Mouse (Mus musculus): ENCODE data around the gene Eif5.
"Not testable (repeated sequence)": the region's sequence is repeated elsewhere in the genome, so short reads cannot be mapped to it uniquely, and the experiment has no call there.

Eif5 gene

GRCm38 (mm10) chr12:111524883-111525282 is 12.9 kb upstream of the Eif5 start:
- in situ Hi-C loops (cut with MboI): no loop called here

GRCm38 (mm10) chr12:111527643-111528281 is 10.1 kb upstream of the Eif5 start:
- in situ Hi-C loops (cut with MboI): no loop called here

GRCm38 (mm10) chr12:111529192-111529591 is 8.6 kb upstream of the Eif5 start:
- in situ Hi-C loops (cut with MboI): no loop called here

- in situ Hi-C loops (cut with MboI): no loop called here
Observed at GRCm38 (mm10) chr12:111533096-111533794, 4.6 kb upstream of the Eif5 start.

GRCm38 (mm10) chr12:111535281-111535680 is 2.5 kb upstream of the Eif5 start:
- in situ Hi-C loops (cut with MboI): no loop called here

GRCm38 (mm10) chr12:111535762-111536161 is 2.1 kb upstream of the Eif5 start:
- in situ Hi-C loops (cut with MboI): no loop called here

GRCm38 (mm10) chr12:111536746-111537145 is 1.1 kb upstream of the Eif5 start:
- in situ Hi-C loops (cut with MboI): no loop called here

- in situ Hi-C loops (cut with MboI): no loop called here
Observed at GRCm38 (mm10) chr12:111537341-111537740, 475 bp upstream of the Eif5 start.

- in situ Hi-C loops (cut with MboI): no loop called here
Observed at GRCm38 (mm10) chr12:111538292-111539040, 650 bp downstream of the Eif5 start.

- in situ Hi-C loops (cut with MboI): no loop called here
Observed at GRCm38 (mm10) chr12:111539041-111539345, 1.2 kb downstream of the Eif5 start.

- in situ Hi-C loops (cut with MboI): no loop called here
Observed at GRCm38 (mm10) chr12:111547070-111547469, 9.3 kb downstream of the Eif5 start.

GRCm38 (mm10) chr12:111548555-111549289 is 10.9 kb downstream of the Eif5 start:
- in situ Hi-C loops (cut with MboI): no loop called here

GRCm38 (mm10) chr12:111550679-111551078 is 12.9 kb downstream of the Eif5 start:
- in situ Hi-C loops (cut with MboI): no loop called here

- in situ Hi-C loops (cut with MboI): no loop called here
Observed at GRCm38 (mm10) chr12:111552342-111552741, 14.5 kb downstream of the Eif5 start.

GRCm38 (mm10) chr12:111555357-111555756 is 17.5 kb downstream of the Eif5 start:
- in situ Hi-C loops (cut with MboI): no loop called here

- in situ Hi-C loops (cut with MboI): not testable (repeated sequence)
Observed at GRCm38 (mm10) chr12:111555893-111556292, 18.1 kb downstream of the Eif5 start.

GRCm38 (mm10) chr12:111557538-111557937 is 19.7 kb downstream of the Eif5 start:
- in situ Hi-C loops (cut with MboI): no loop called here

- in situ Hi-C loops (cut with MboI): no loop called here
Observed at GRCm38 (mm10) chr12:111558655-111559054, 20.8 kb downstream of the Eif5 start.

- in situ Hi-C loops (cut with MboI): no loop called here
Observed at GRCm38 (mm10) chr12:111559647-111560258, 21.9 kb downstream of the Eif5 start.

- in situ Hi-C loops (cut with MboI): no loop called here
Observed at GRCm38 (mm10) chr12:111560286-111560685, 22.5 kb downstream of the Eif5 start.

GRCm38 (mm10) chr12:111562276-111562814 is 24.5 kb downstream of the Eif5 start:
- in situ Hi-C loops (cut with MboI): no loop called here

All from mature B cell (primary cell).